ENCODE assay signal across 8 mouse cellular contexts in genomic region chr5:150521937-150522866, GRCm38 (mm10). TPM values are rescaled to one million over a fixed set of nuclear protein-coding genes. Genes with fewer than 3 reads are reported as not detected.
A peak's percentile ranks its signal among the peaks of the same experiment; 100 is the strongest.
DNase-seq lines count a peak whose midpoint lies in the region; ATAC-seq lines count a peak whose summit lies in the region.

Gene Brca2, plus strand, starts transcription at chr5:150522630.

- no peaks in the 10 kb centered on the region for H3K36me3 ChIP-seq in hindbrain, embryonic 13.5 days

- peak; percentile 96 for ATAC-seq in hindbrain, embryonic 13.5 days (ENCODE audit: low FRiP score)

- H3K4me2 ChIP-seq in hindbrain, embryonic 13.5 days = peak within 1 kb of the TSS; percentile 60

- H3K27me3 ChIP-seq in hindbrain, embryonic 13.5 days = no peaks in the 10 kb centered on the region

- WGBS in hindbrain, embryonic 13.5 days = 6% methylated on average over 63 of the region's 63 CpGs

- no peaks in the 10 kb centered on the region for H3K9me3 ChIP-seq in hindbrain, embryonic 13.5 days

- peaks cover 11% of the 10 kb centered on the region for H3K4me1 ChIP-seq in hindbrain, embryonic 13.5 days (replicated peaks)

- peak; percentile 93 for DNase-seq in Muller cell, postnatal 12 days (ENCODE audit: inconsistent ontology term)
- peak; percentile 89 for DNase-seq in cerebellum, adult 9-11 months
- peak; percentile 80 to 89 for DNase-seq in frontal cortex, postnatal 10 days (ENCODE audit: low spot score in 2 of 2)
- peak; percentile 92 to 95 for DNase-seq in layer of hippocampus, postnatal 25 days (ENCODE audit: extremely low spot score in 1 of 2, low spot score in 1 of 2)
- peak; percentile 91 for DNase-seq in lung, postnatal 25 days (ENCODE audit: low spot score)
- DNase-seq in retina, embryonic 14.5 days (ENCODE audit: low spot score) = peak; percentile 91
- DNase-seq in thymus, postnatal 4 days = peak; percentile 97

- H3K4me3 ChIP-seq in hindbrain, embryonic 13.5 days = peak within 1 kb of the TSS; percentile 71

- peak within 1 kb of the TSS; percentile 87 for H3K9ac ChIP-seq in hindbrain, embryonic 13.5 days

- H3K27ac ChIP-seq in hindbrain, embryonic 13.5 days = peak within 1 kb of the TSS; percentile 78

RNA-seq across cellular contexts. Expression of gene Brca2, which starts in this region (rescaled TPM):
- 13.6 and 15.6 TPM in 2 replicates for polyA plus RNA-seq in hindbrain, embryonic 13.5 days (2015; fragmentation: Nextera tagmentation; extraction: Ambion mirVana)
- 1 to 10 TPM; 5.4 to 7.4 TPM for total RNA-seq in layer of hippocampus, postnatal 25 days (2021)

Comparison
In these comparisons a context has a peak if more than half of its experiments do, and no peak if none do; other contexts are left out.
1. Peak in every context shown above with its lines: DNase-seq, ATAC-seq, H3K4me3 ChIP-seq and H3K27ac ChIP-seq.